Mouse (Mus musculus) MEL (cell line): ENCODE measurements around the gene Adam33.

Experiments used
- CTCF ChIP-seq, 3 experiments: IDR thresholded peaks in 2 of 3; conservative IDR thresholded peaks in 1 of 3; 2 replicates each; pipeline ENCODE4 v1.5.1; 2011 to 2012; ENCODE audit warnings: low read length in 3 of 3, low read depth in 2 of 3, mild to moderate bottlenecking in 2 of 3, improper control_type of control experiment in 1 of 3, inconsistent platforms in 1 of 3, mixed read lengths in 1 of 3, moderate library complexity in 1 of 3; ENCODE audit not compliant: control insufficient read depth in 1 of 3, insufficient read depth in 1 of 3, poor library complexity in 1 of 3, severe bottlenecking in 1 of 3
- GATA1 ChIP-seq: IDR thresholded peaks from 2 replicates; pipeline ENCODE4 v1.6.1; 2011; ENCODE audit warnings: low read depth, low read length, improper control_type of control experiment
- HCFC1 ChIP-seq: IDR thresholded peaks from 2 replicates; pipeline ENCODE4 v1.6.1; 2012; ENCODE audit warnings: low read depth, mild to moderate bottlenecking, inconsistent platforms, low read length, improper control_type of control experiment, moderate library complexity
- NELFE ChIP-seq: IDR thresholded peaks from 2 replicates; pipeline ENCODE4 v1.6.1; 2011; ENCODE audit warnings: low read depth, low read length, improper control_type of control experiment
- POLR2A ChIP-seq, 2 experiments: IDR thresholded peaks; 2 replicates each; pipeline ENCODE4 v1.6.1; 2011 to 2012; ENCODE audit warnings: low read length in 2 of 2, mild to moderate bottlenecking in 2 of 2, control low read depth in 1 of 2, improper control_type of control experiment in 1 of 2, low read depth in 1 of 2, moderate library complexity in 1 of 2; ENCODE audit not compliant: control insufficient read depth in 1 of 2, insufficient read depth in 1 of 2, poor library complexity in 1 of 2

DNA sequence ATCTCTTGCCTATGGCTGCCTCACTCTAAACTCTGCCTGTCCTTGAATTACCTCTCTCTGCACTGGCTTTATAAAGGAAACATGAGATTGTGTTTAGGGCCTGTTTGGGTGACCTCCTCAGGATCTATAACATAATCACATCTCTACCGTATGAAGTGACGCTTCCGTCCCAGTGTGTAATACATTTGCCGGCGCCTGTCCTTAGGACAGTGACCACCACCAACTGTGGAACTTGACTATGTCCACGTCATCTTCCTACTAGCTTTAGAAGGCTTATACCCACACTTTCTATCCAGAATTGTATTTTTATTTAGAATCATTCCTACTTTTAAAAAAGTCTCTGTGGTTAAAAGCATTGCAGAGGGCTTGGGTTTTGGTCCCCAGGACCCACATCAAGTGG, 25.4 kb downstream of the Adam33 start:
- TF ChIP-seq HCFC1 (no peak), POLR2A (IDR thresholded peaks at IDR 0.05; ENCODE audit: control insufficient read depth in 1 of 2, insufficient read depth in 1 of 2, low read depth in 1 of 2, low read length in 2 of 2, poor library complexity in 1 of 2) (no peak), NELFE (no peak), GATA1 (no peak), CTCF (IDR thresholded peaks at IDR 0.05 in 2 of 3, conservative IDR thresholded peaks at IDR 0.05 in 1 of 3; ENCODE audit: control insufficient read depth in 1 of 3, insufficient read depth in 1 of 3, low read depth in 2 of 3, low read length in 3 of 3, poor library complexity in 1 of 3, severe bottlenecking in 1 of 3) (no peak)
